Mouse (Mus musculus) embryonic fibroblast, embryonic 13.5 days (primary cell): ENCODE data around the gene Cacna1b.

ENCODE experiments used
- CTCF ChIP-seq: IDR thresholded peaks from 2 replicates; pipeline ENCODE4 v1.5.1; 2011; ENCODE audit warnings: mild to moderate bottlenecking, control low read depth, low read length, moderate library complexity, borderline replicate concordance; ENCODE audit not compliant: insufficient read depth
- POLR2A ChIP-seq: IDR thresholded peaks from 2 replicates; pipeline ENCODE4 v1.6.1; 2011; ENCODE audit warnings: low read depth, mild to moderate bottlenecking, control low read depth, low read length, moderate library complexity

GRCm38 (mm10) chr2:24560201-24560600 is 202.8 kb downstream of the Cacna1b start:
- TF ChIP-seq POLR2A = no peak
- no peak for TF ChIP-seq CTCF
